Mouse (Mus musculus) liver, postnatal 0 days (tissue): ENCODE results near the gene Cass4.

Source experiments
- CTCF ChIP-seq: sonication (generic); IDR thresholded peaks from 2 replicates; pipeline ENCODE4 v1.5.1; 2016; ENCODE audit warnings: antibody characterized with exemption, low read depth
- EP300 ChIP-seq: IDR thresholded peaks from 2 replicates; pipeline ENCODE4 v1.6.1; 2016; ENCODE audit warnings: antibody characterized with exemption, low read depth, mild to moderate bottlenecking

DNA sequence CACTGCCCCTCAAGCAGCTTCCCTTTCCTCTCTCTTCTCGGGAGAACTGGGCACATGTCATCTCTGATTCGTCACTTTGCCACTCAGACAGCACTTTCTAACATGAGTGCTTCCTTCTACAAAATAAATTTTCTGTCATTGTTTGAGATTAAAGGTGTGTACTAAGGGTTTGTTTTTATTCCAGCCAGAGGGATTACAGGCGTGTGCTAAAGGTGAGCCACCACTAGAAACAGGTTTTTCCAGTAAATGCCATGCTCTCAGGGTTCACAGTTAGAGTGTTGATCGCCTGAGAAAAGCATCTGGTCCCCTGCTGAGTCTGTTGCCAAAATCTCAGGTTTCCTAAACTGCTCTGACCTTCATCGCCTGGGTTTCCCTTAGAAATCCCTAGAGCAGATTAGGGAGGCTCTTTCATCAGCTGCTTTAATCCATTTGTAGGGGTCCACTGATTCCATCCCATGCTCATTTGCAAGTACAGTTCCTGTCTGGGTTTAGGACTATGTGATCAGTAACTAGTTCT lies 16.5 kb upstream of the Cass4 start:
- no peak for TF ChIP-seq CTCF
- no peak for TF ChIP-seq EP300
